Mouse (Mus musculus): ENCODE measurements around the gene Ccdc174.
"Not testable (repeated sequence)": the region's sequence is repeated elsewhere in the genome, so short reads cannot be mapped to it uniquely, and the experiment has no call there.

The Ccdc174 gene

GRCm38 (mm10) chr6:91877885-91878651, at the start of gene Ccdc174:
Gene Ccdc174 (plus strand): TSS chr6:91878053.
- DNase-seq (ENCODE audit: low spot score in 2 of 2) = peak; percentile 91 to 95

DNA sequence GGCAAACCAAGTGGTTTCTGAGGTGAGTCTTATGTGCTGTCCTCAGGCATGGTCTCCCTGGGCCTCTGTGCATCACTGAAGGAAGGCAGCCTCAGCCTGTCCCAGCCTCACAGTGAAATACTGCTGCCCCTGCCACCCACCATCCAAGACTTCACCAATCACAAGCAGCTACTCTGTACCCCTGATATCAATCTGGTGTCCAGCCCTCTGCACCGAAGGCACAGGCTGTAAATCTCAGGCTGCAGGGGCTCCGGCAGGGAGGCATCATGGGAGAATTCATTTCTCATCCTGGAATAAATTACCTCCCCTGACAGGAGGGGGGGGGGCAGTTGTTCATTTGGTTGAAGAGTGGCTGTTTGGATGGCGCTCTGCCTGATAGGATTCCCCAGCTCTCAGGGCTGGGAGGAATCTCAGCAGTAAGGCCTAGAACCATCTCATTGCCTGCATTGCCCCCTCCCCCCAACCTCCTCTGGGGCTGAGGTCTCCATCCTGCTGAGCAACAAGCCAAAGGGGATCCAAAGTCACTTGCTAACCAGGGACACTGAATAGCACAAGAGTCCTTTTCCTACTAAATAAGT, 44.9 kb upstream of the Ccdc174 start:
- no peak for DNase-seq (ENCODE audit: low spot score in 2 of 2)

- DNase-seq (ENCODE audit: low spot score in 2 of 2) = peak; percentile 39 to 57
These were observed 38.6 kb upstream of the Ccdc174 start for GRCm38 (mm10) chr6:91839010-91839871.

DNA sequence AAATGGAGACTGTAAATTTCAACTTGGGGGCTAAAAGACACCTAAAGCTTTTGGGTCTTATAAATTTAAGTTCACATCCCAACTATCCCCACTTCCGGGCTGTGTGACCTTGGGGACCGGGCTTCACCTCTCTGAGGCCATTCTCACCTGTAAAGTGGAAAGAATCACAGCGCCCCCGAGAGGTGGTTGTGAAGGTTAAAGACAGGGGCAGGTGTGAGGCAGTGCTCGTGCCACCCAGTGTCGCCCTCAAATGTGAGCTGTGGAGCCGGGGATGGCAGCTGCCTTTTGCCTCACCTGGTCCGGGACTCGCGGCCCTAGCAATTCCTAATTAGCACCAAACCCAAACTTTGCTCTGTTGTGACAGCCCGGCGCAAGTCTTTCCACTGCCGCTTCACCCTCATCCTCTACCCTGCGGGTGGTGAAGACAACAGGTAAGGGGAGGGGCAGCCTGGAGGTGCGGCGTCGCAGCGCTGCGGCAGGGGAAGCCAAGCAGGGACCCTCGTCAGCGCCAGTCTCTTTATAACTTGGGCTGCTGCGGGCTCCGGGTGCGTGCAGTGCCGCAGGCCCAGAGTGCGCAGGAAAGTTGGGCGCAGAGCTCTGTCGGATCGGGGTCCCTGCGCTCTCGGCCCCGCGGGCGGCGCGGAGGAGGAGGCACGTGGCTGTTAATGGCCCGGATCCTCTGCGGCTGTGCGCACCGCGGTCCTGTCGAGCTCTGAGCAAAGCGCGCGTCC, 34.8 kb upstream of the Ccdc174 start:
- DNase-seq (ENCODE audit: low spot score in 2 of 2) = no peak

- no peak for DNase-seq (ENCODE audit: low spot score in 2 of 2)
These were observed 34.2 kb upstream of the Ccdc174 start for GRCm38 (mm10) chr6:91843628-91844153.

DNA sequence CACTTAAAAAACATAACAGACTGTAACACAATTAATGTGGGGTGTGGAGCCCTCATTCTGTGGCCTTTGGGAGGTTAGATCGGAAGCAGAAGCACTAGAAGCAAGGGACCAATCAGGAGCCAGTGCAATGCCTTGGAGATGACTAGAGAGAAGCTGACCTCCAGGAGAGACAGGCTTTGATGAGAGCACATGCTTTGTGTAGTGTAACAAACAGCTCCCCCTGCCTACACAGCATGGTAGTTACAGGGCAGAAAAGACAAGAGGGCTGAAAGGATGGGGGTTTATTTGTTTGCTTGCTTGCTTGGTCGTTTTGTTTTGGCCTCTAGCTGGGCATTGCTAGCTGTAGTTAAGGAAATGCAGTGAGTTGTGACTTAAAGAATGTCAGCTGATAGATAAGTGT, 25.3 kb upstream of the Ccdc174 start:
- peak in 1 of 2 experiments; percentile 36 for DNase-seq (ENCODE audit: low spot score in 2 of 2)

- DNase-seq (ENCODE audit: low spot score in 2 of 2) = no peak
These were observed 19.5 kb upstream of the Ccdc174 start for GRCm38 (mm10) chr6:91858339-91858738.

DNA sequence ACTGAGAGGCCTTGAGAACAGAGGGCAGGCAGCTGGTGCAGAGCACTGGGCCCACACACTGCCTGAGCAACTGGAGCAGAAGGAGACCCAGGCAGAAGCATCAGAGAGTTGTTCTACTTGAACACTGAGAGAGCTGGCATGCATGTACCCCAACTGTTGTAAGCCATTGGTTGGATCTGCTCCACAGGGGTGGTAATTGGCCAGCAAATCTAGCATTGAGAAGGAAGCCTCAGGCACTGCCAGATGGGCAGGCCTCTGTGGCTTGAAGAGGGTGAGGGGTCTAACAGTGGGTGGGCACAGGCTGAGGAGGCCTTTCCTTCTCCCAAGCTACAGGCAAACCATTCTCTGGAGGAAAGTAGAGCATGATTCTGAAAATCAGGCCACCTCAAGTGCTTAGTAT, 15.0 kb upstream of the Ccdc174 start:
- no peak for DNase-seq (ENCODE audit: low spot score in 2 of 2)

DNA sequence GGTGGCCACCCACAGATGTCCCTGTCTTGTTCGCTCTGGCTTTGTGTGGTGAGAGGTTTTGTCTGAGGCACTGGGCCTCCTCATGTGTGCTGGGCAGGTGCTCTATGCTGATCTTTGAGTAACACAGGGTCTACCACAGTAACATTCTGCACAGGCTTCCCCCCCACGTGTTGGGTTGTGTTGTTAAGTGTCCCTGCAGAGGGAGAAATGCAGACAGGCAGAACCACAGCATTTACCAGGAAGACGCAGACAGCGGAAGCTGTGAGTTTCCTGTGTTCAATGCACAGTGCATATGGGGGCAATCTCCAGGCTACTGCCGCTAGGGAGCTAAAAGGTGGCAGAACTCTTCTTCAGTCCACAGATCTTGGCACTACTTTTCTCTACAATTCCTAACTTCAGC, 13.3 kb upstream of the Ccdc174 start:
- no peak for DNase-seq (ENCODE audit: low spot score in 2 of 2)

DNA sequence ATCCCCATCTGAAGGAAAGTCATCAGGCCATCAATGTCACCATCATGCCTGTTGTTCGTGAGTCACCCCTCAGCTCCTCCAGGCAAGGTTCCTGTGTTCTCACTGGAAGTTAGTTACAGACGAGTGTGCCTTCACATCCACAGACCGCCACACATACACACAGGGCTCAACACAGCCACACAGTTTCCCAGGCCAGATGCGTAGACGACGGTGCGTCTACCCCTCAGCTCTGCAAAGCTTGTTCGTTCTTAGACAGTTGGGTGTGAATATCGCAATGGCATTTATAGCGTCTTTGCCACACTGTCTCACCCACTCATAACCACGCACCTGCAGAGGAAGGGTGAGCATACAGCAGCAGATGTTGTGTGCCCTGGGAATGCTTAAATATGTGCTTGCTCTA, 12.3 kb upstream of the Ccdc174 start:
- peak in 1 of 2 experiments; percentile 19 for DNase-seq (ENCODE audit: low spot score in 2 of 2)

DNA sequence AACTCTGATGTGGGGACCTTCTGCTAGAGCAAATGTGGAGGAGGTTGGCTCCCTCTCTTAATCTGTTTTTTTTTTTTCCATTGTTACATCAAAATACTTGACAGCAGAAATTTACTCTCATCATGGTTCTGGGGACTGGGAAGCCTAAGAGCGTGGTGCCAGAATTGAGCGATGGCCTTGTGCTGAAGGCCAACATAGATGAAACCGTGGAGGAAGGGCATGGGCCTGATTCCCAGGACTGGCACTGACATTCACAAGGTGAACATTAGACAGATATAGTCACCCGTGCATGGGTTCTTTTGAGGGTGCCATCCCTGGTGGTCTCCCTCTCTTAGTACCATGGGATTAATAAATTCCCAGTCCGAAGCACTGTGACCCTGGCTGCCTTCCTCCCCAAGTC, 9.8 kb upstream of the Ccdc174 start:
- DNase-seq (ENCODE audit: low spot score in 2 of 2) = no peak

GRCm38 (mm10) chr6:91872781-91873180, 5.1 kb upstream of the Ccdc174 start:
- DNase-seq (ENCODE audit: low spot score in 2 of 2) = no peak

DNA sequence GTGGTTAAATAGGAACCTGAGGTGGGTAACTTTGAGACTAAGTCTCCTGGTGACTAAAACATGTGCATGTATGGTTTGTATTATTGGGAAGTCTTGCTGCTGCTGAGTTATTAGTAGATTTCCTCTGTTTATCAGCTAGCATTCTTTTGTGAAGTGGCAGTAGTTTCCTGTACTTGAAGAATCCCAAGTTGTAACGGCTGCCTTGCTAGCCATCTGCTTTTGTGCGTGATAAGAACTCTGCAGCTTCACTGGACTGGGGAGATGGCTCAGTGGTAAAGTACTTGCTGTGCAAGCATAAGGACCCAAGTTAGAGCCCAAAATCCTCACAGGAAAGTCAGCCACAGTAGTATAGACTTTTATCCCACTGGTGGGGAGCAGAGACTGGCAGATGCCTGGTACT, 6.0 kb downstream of the Ccdc174 start:
- DNase-seq (ENCODE audit: low spot score in 2 of 2) = no peak

DNA sequence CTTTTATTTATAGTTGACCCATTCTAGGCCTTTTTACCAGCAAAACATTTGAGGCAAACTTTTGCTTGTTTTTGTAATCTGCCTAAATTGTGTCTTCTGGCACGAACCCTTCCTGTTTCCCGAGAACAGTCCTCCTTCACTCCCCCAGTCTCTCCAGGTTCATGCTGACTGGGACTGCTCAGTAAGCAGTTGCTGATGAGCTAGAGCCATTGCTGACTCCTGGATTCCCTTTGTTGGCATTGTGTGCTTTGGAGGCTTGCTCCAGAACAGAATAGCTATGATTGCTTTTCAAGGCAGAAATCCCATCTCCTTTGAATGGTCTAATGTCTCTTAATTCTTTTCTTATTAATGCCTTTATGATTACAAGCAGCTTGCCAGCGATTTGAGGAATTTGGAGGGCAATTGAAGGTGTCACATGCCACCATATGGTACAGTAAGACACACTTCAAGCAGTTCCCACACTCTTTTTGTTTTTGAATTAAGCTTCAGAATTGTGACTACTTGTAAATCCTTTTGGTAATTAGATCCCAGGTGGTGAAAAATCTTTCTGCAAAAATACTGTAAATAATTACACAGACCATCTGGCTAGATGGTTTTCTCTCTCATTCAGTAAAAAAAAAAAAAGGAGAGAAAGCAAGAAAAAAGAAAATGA, 11.5 kb downstream of the Ccdc174 start:
- no peak for DNase-seq (ENCODE audit: low spot score in 2 of 2)

- no peak for DNase-seq (ENCODE audit: low spot score in 2 of 2)
These were observed 12.8 kb downstream of the Ccdc174 start for GRCm38 (mm10) chr6:91890615-91891014.

- no peak for DNase-seq (ENCODE audit: low spot score in 2 of 2)
These were observed 13.9 kb downstream of the Ccdc174 start for GRCm38 (mm10) chr6:91891776-91892175.

DNA sequence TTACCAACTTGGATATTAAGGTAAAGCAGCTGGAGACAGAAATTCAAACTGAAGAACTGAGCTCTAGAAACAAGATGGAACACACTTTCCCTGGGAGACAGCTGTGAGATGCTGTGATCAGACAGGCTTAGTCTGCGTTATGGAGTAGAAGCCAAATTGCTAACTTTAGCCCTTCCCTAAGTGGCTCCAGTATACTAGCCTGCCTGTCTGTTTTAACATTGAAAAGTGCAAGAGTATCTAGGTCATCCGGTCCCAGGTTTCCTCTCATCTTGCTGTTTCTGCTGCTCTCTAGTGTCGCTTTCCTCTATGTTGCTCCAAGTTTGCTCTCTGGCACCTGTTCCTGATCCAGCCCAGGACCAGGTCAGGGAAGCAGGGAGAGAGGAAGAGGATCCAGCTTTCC, 18.9 kb downstream of the Ccdc174 start:
- no peak for DNase-seq (ENCODE audit: low spot score in 2 of 2)

- DNase-seq (ENCODE audit: low spot score in 2 of 2) = peak; percentile 56 to 76
These were observed 23.7 kb downstream of the Ccdc174 start for GRCm38 (mm10) chr6:91901505-91901904.

DNA sequence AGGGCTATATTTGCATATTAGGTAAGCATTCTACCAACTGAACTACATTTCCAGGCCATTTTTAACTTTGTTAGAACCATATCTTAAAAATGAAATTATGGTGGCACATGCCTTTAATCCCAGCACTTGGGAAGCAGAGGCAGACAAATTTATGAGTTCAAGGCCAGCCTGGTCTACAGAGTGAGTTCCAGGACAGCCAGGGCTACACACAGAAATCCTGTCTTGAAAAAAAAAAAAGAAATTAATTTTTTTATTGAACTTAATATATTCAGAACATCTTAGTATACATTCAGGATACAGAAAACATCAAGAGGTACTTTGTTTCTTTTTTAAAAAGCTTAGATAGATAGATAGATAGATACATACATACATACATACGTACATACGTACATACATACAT, 24.7 kb downstream of the Ccdc174 start, which contains the start of gene 4930590J08Rik:
Gene 4930590J08Rik, plus strand, starts transcription at position 301 of the 400 bp plus-strand sequence.
- not testable (repeated sequence) for DNase-seq (ENCODE audit: low spot score in 2 of 2)

- DNase-seq (ENCODE audit: low spot score in 2 of 2) = no peak
These were observed 36.2 kb downstream of the Ccdc174 start for GRCm38 (mm10) chr6:91914011-91914410.

- DNase-seq (ENCODE audit: low spot score in 2 of 2) = peak in 1 of 2 experiments; percentile 15
These were observed 39.4 kb downstream of the Ccdc174 start for GRCm38 (mm10) chr6:91917286-91917685.
